Mouse (Mus musculus) forebrain, embryonic 15.5 days (tissue): ENCODE measurements around the gene Olfr686. TPM values are rescaled to one million over a fixed set of nuclear protein-coding genes. Genes with fewer than 3 reads are reported as not detected.

ENCODE experiments used
- ATAC-seq: fragments of 200-750 bp; cut with Nextera tagmentation; replicated peaks from 2 replicates; pipeline ENCODE4 v1.8.0; 2017; ENCODE audit warnings: mild to moderate bottlenecking, moderate TSS enrichment, moderate library complexity
- H3K27ac ChIP-seq: fragments of 300-500 bp; sonication (generic); replicated peaks from 2 replicates; pipeline ENCODE4 v1.5.1; 2015; ENCODE audit warnings: mild to moderate bottlenecking, inconsistent platforms
- H3K27me3 ChIP-seq: fragments of 300-500 bp; sonication (generic); 2 replicates; pipeline ENCODE4 v1.6.1; 2015; ENCODE audit warnings: inconsistent platforms
- H3K36me3 ChIP-seq: fragments of 300-500 bp; sonication (generic); 2 replicates; pipeline ENCODE4 v1.6.1; 2015; ENCODE audit warnings: mild to moderate bottlenecking, inconsistent platforms
- H3K4me1 ChIP-seq: fragments of 300-500 bp; sonication (generic); 2 replicates; pipeline ENCODE4 v1.6.1; 2015; ENCODE audit warnings: inconsistent platforms
- H3K4me2 ChIP-seq: fragments of 300-500 bp; sonication (generic); replicated peaks from 2 replicates; pipeline ENCODE4 v1.6.1; 2015; ENCODE audit warnings: mild to moderate bottlenecking, inconsistent platforms
- H3K4me3 ChIP-seq: fragments of 300-500 bp; sonication (generic); 2 replicates; pipeline ENCODE4 v1.5.1; 2015; ENCODE audit warnings: mild to moderate bottlenecking, inconsistent platforms
- H3K9ac ChIP-seq: fragments of 300-500 bp; sonication (generic); replicated peaks from 2 replicates; pipeline ENCODE4 v1.6.1; 2015; ENCODE audit warnings: mild to moderate bottlenecking, inconsistent platforms
- H3K9me3 ChIP-seq: fragments of 300-500 bp; sonication (generic); 2 replicates; pipeline ENCODE4 v1.6.1; 2016; ENCODE audit warnings: inconsistent platforms
- WGBS: fragments of 180-500 bp; shearing (Covaris S2); methylation state at CpG from one replicate; pipeline ENCODE4 v1.1.7; 2015; ENCODE audit warnings: mixed read lengths; 5-methylcytosine and 5-hydroxymethylcytosine counted together
- polyA plus RNA-seq: library from polyadenylated mRNA; unstranded; fragments of >200 nt; fragmentation: Nextera tagmentation; extraction: Ambion mirVana; gene quantifications from 2 replicates; pipeline ENCODE4 v1.2.1, GENCODE M21; 2015

The Olfr686 gene
- polyA plus RNA-seq, result not detected in 2 replicates

- Histone ChIP-seq H3K36me3 (no peaks in the 10 kb centered on the region), H3K9ac (no peak within 1 kb of the TSS), H3K4me2 (no peak within 1 kb of the TSS), H3K9me3 (no peaks in the 10 kb centered on the region), H3K27me3 (no peaks in the 10 kb centered on the region), H3K4me1 (no peaks in the 10 kb centered on the region), H3K4me3 (no peak within 1 kb of the TSS), H3K27ac (no peak within 1 kb of the TSS)
- ATAC-seq, result no peak
These were observed at the start of gene Olfr686 for GRCm38 (mm10) chr7:105207385-105207784. Gene Olfr686 (minus strand): TSS chr7:105207485.

GRCm38 (mm10) chr7:105256656-105257055 lies 49.4 kb upstream of the Olfr686 start:
- no peaks in the 10 kb centered on the region for H3K9me3 ChIP-seq
- no peak overlapping the region for H3K27ac ChIP-seq
- 68% methylated on average over 5 of the region's 5 CpGs for WGBS
- no peak overlapping the region for H3K4me3 ChIP-seq
- H3K36me3 ChIP-seq, result no peaks in the 10 kb centered on the region
- H3K4me1 ChIP-seq, result no peaks in the 10 kb centered on the region
- H3K27me3 ChIP-seq, result no peaks in the 10 kb centered on the region
- no peak overlapping the region for H3K9ac ChIP-seq
- no peak for ATAC-seq
- no peak overlapping the region for H3K4me2 ChIP-seq

GRCm38 (mm10) chr7:105248197-105248596 lies 40.9 kb upstream of the Olfr686 start:
- no peak for ATAC-seq

GRCm38 (mm10) chr7:105247671-105248070 lies 40.4 kb upstream of the Olfr686 start:
- 80% methylated on average over 3 of the region's 3 CpGs for WGBS
- H3K4me2 ChIP-seq, result no peak overlapping the region
- H3K27me3 ChIP-seq, result no peaks in the 10 kb centered on the region
- no peak for ATAC-seq
- H3K4me1 ChIP-seq, result no peaks in the 10 kb centered on the region
- H3K4me3 ChIP-seq, result no peak overlapping the region
- H3K36me3 ChIP-seq, result no peaks in the 10 kb centered on the region
- H3K9ac ChIP-seq, result no peak overlapping the region
- no peak overlapping the region for H3K27ac ChIP-seq
- no peaks in the 10 kb centered on the region for H3K9me3 ChIP-seq

More at GRCm38 (mm10) chr7:105248197-105248596, 40.9 kb upstream of the Olfr686 start:
- Histone ChIP-seq H3K9ac (no peak overlapping the region), H3K4me3 (no peak overlapping the region), H3K27ac (no peak overlapping the region), H3K36me3 (no peaks in the 10 kb centered on the region), H3K27me3 (no peaks in the 10 kb centered on the region), H3K4me1 (no peaks in the 10 kb centered on the region), H3K4me2 (no peak overlapping the region), H3K9me3 (no peaks in the 10 kb centered on the region)
- 56% methylated on average over 1 of the region's 1 CpGs for WGBS

- no peaks in the 10 kb centered on the region for H3K36me3 ChIP-seq
- 91% methylated on average over 2 of the region's 2 CpGs for WGBS
- H3K27me3 ChIP-seq, result no peaks in the 10 kb centered on the region
- ATAC-seq, result no peak
- H3K4me1 ChIP-seq, result no peaks in the 10 kb centered on the region
- no peak overlapping the region for H3K4me3 ChIP-seq
- no peak overlapping the region for H3K4me2 ChIP-seq
- H3K27ac ChIP-seq, result no peak overlapping the region
- H3K9ac ChIP-seq, result no peak overlapping the region
- no peaks in the 10 kb centered on the region for H3K9me3 ChIP-seq
These were observed 22.1 kb upstream of the Olfr686 start for GRCm38 (mm10) chr7:105229386-105229785.

GRCm38 (mm10) chr7:105228138-105228537 lies 20.9 kb upstream of the Olfr686 start:
- no peak for ATAC-seq
- no peaks in the 10 kb centered on the region for H3K4me1 ChIP-seq
- no peak overlapping the region for H3K4me2 ChIP-seq
- no peak overlapping the region for H3K27ac ChIP-seq
- H3K4me3 ChIP-seq, result no peak overlapping the region
- no peaks in the 10 kb centered on the region for H3K27me3 ChIP-seq
- no peaks in the 10 kb centered on the region for H3K36me3 ChIP-seq
- no peaks in the 10 kb centered on the region for H3K9me3 ChIP-seq
- no peak overlapping the region for H3K9ac ChIP-seq
- WGBS, result 89% methylated on average over 1 of the region's 1 CpGs

- no peak overlapping the region for H3K9ac ChIP-seq
- no peak overlapping the region for H3K27ac ChIP-seq
- no peaks in the 10 kb centered on the region for H3K4me1 ChIP-seq
- no peak overlapping the region for H3K4me2 ChIP-seq
- no peaks in the 10 kb centered on the region for H3K36me3 ChIP-seq
- H3K27me3 ChIP-seq, result no peaks in the 10 kb centered on the region
- no peak for ATAC-seq
- no peak overlapping the region for H3K4me3 ChIP-seq
- H3K9me3 ChIP-seq, result no peaks in the 10 kb centered on the region
These were observed 19.4 kb upstream of the Olfr686 start for GRCm38 (mm10) chr7:105226703-105227102.

- Histone ChIP-seq H3K27ac (no peak overlapping the region), H3K9ac (no peak overlapping the region), H3K4me2 (no peak overlapping the region), H3K27me3 (no peaks in the 10 kb centered on the region), H3K4me3 (no peak overlapping the region), H3K9me3 (no peaks in the 10 kb centered on the region), H3K4me1 (no peaks in the 10 kb centered on the region), H3K36me3 (no peaks in the 10 kb centered on the region)
- no peak for ATAC-seq
These were observed 18.8 kb upstream of the Olfr686 start for GRCm38 (mm10) chr7:105226072-105226471.

- Histone ChIP-seq H3K36me3 (no peaks in the 10 kb centered on the region), H3K9me3 (no peaks in the 10 kb centered on the region), H3K9ac (no peak overlapping the region), H3K27ac (no peak overlapping the region), H3K4me3 (no peak overlapping the region), H3K4me2 (no peak overlapping the region), H3K27me3 (no peaks in the 10 kb centered on the region), H3K4me1 (no peaks in the 10 kb centered on the region)
- WGBS, result 68% methylated on average over 4 of the region's 4 CpGs
- ATAC-seq, result no peak
These were observed 11.0 kb upstream of the Olfr686 start for GRCm38 (mm10) chr7:105218281-105218680.

- Histone ChIP-seq H3K4me2 (no peak overlapping the region), H3K4me1 (no peaks in the 10 kb centered on the region), H3K9ac (no peak overlapping the region), H3K36me3 (no peaks in the 10 kb centered on the region), H3K27me3 (no peaks in the 10 kb centered on the region), H3K9me3 (no peaks in the 10 kb centered on the region), H3K4me3 (no peak overlapping the region), H3K27ac (no peak overlapping the region)
- 33% methylated on average over 1 of the region's 1 CpGs for WGBS
- no peak for ATAC-seq
These were observed 7.5 kb upstream of the Olfr686 start for GRCm38 (mm10) chr7:105214761-105215160.

GRCm38 (mm10) chr7:105185912-105186311 lies 21.4 kb downstream of the Olfr686 start, which contains the start of gene Olfr685:
Gene Olfr685 (minus strand): TSS chr7:105186012.
- no peaks in the 10 kb centered on the region for H3K4me1 ChIP-seq
- WGBS, result 94% methylated on average over 1 of the region's 1 CpGs
- H3K9me3 ChIP-seq, result no peaks in the 10 kb centered on the region
- H3K36me3 ChIP-seq, result no peaks in the 10 kb centered on the region
- no peak for ATAC-seq
- no peak within 1 kb of the TSS for H3K4me3 ChIP-seq
- H3K27me3 ChIP-seq, result no peaks in the 10 kb centered on the region
- no peak within 1 kb of the TSS for H3K27ac ChIP-seq
- no peak within 1 kb of the TSS for H3K9ac ChIP-seq
- no peak within 1 kb of the TSS for H3K4me2 ChIP-seq

GRCm38 (mm10) chr7:105170773-105171172 lies 36.5 kb downstream of the Olfr686 start:
- Histone ChIP-seq H3K4me3 (no peak overlapping the region), H3K9ac (no peak overlapping the region), H3K36me3 (no peaks in the 10 kb centered on the region), H3K27me3 (no peaks in the 10 kb centered on the region), H3K4me2 (no peak overlapping the region), H3K9me3 (no peaks in the 10 kb centered on the region), H3K4me1 (no peaks in the 10 kb centered on the region), H3K27ac (no peak overlapping the region)
- 54% methylated on average over 4 of the region's 4 CpGs for WGBS
- ATAC-seq, result no peak

GRCm38 (mm10) chr7:105163553-105163952 lies 43.7 kb downstream of the Olfr686 start, which contains the start of gene Olfr684:
Gene Olfr684 (minus strand): TSS chr7:105163653.
- H3K27ac ChIP-seq, result no peak within 1 kb of the TSS
- no peaks in the 10 kb centered on the region for H3K9me3 ChIP-seq
- H3K4me3 ChIP-seq, result no peak within 1 kb of the TSS
- H3K4me1 ChIP-seq, result no peaks in the 10 kb centered on the region
- H3K9ac ChIP-seq, result no peak within 1 kb of the TSS
- H3K4me2 ChIP-seq, result no peak within 1 kb of the TSS
- H3K36me3 ChIP-seq, result no peaks in the 10 kb centered on the region
- no peak for ATAC-seq
- 78% methylated on average over 1 of the region's 1 CpGs for WGBS
- no peaks in the 10 kb centered on the region for H3K27me3 ChIP-seq
